Mouse (Mus musculus) G1E (cell line): ENCODE measurements around the gene Cxcl15. TPM values are rescaled to one million over a fixed set of nuclear protein-coding genes. Genes with fewer than 3 reads are reported as not detected.
A peak's percentile ranks its signal among the peaks of the same experiment; 100 is the strongest.

ENCODE experiments used
- ATAC-seq: 2 replicates; pipeline ENCODE4 v1.8.0; 2016; ENCODE audit warnings: mild to moderate bottlenecking; ENCODE audit not compliant: insufficient number of reproducible peaks, poor library complexity, low FRiP score, severe bottlenecking; ENCODE audit errors: extremely low read depth
- DNase-seq: peaks from one replicate; pipeline ENCODE4 v3.0.0; 2012; ENCODE audit warnings: low spot score
- H3K27me3 ChIP-seq: 2 replicates; pipeline ENCODE4 v1.6.1; 2012; ENCODE audit warnings: mild to moderate bottlenecking, low read length, inconsistent platforms; ENCODE audit not compliant: insufficient read depth
- H3K36me3 ChIP-seq: replicated peaks from 2 replicates; pipeline ENCODE3; 2012; ENCODE audit warnings: mild to moderate bottlenecking, inconsistent platforms
- H3K4me1 ChIP-seq: 2 replicates; pipeline ENCODE4 v1.6.1; 2012; ENCODE audit warnings: low read depth, low read length, inconsistent platforms, mixed read lengths; ENCODE audit not compliant: insufficient read depth
- H3K4me3 ChIP-seq: 2 replicates; pipeline ENCODE4 v1.5.1; 2012; ENCODE audit warnings: low read depth, mild to moderate bottlenecking, inconsistent platforms, low read length, moderate library complexity, mixed read lengths
- H3K9me3 ChIP-seq: replicated peaks from 2 replicates; pipeline ENCODE4 v1.6.1; 2012; ENCODE audit warnings: inconsistent platforms
- CTCF ChIP-seq: IDR thresholded peaks from 2 replicates; pipeline ENCODE4 v1.5.1; 2012; ENCODE audit warnings: low read depth, low read length, inconsistent platforms, mixed read lengths
- GATA1 ChIP-seq: IDR thresholded peaks from 2 replicates; pipeline ENCODE4 v1.6.1; 2012; ENCODE audit warnings: borderline replicate concordance, low read length, inconsistent platforms, mixed read lengths
- GATA2 ChIP-seq: IDR thresholded peaks from 2 replicates; pipeline ENCODE4 v1.6.1; 2012; ENCODE audit warnings: low read depth, low read length, inconsistent platforms, borderline replicate concordance
- POLR2AphosphoS5 ChIP-seq: IDR thresholded peaks from 2 replicates; pipeline ENCODE4 v1.6.1; 2012; ENCODE audit warnings: low read depth, low read length, inconsistent platforms; ENCODE audit not compliant: insufficient replicate concordance
- TAL1 ChIP-seq: conservative IDR thresholded peaks from 2 replicates; pipeline ENCODE4 v1.6.1; 2012; ENCODE audit warnings: low read depth, low read length, inconsistent platforms, mixed read lengths
- polyA plus RNA-seq: library from polyadenylated mRNA; stranded (reverse); fragments of >175 nt; gene quantifications from 2 replicates; pipeline ENCODE4 v1.2.3, GENCODE M21; 2012
- total RNA-seq, 2 experiments: library from RNA; stranded (forward) in 1 of 2; stranded (reverse) in 1 of 2; fragments of 200-1000 nt in 1 of 2; fragments of >200 nt in 1 of 2; fragmentation: Nextera tagmentation in 1 of 2; gene quantifications; 2 replicates each; pipeline ENCODE4 v1.2.3; 2014 to 2017

Gene Cxcl15
- total and polyA plus RNA-seq, 3 experiments, result 0.11 TPM; not detected in 2

GRCm38 (mm10) chr5:90761834-90762233, 32.5 kb upstream of the Cxcl15 start:
- no peak for TF ChIP-seq TAL1
- TF ChIP-seq GATA1, result no peak
- no peak for TF ChIP-seq CTCF
- TF ChIP-seq GATA2, result no peak
- no peak for TF ChIP-seq POLR2AphosphoS5
- no peak for DNase-seq
- peaks cover 65% of the 10 kb centered on the region for H3K4me1 ChIP-seq
- no peaks in the 10 kb centered on the region for H3K36me3 ChIP-seq
- no peaks in the 10 kb centered on the region; the same call in 1 of the 2 replicates for H3K9me3 ChIP-seq
- no peak overlapping the region for H3K4me3 ChIP-seq
- H3K27me3 ChIP-seq, result no peaks in the 10 kb centered on the region
- no peak for ATAC-seq

GRCm38 (mm10) chr5:90763912-90764665, 30.2 kb upstream of the Cxcl15 start:
- peaks cover 59% of the 10 kb centered on the region for H3K4me1 ChIP-seq
- TF ChIP-seq GATA1, result no peak
- no peak for TF ChIP-seq GATA2
- TF ChIP-seq TAL1, result no peak
- TF ChIP-seq CTCF, result no peak

GRCm38 (mm10) chr5:90765821-90766606, 28.3 kb upstream of the Cxcl15 start:
- no peaks in the 10 kb centered on the region for H3K9me3 ChIP-seq
- H3K36me3 ChIP-seq, result no peaks in the 10 kb centered on the region
- peak; percentile 66 for ATAC-seq
- H3K4me1 ChIP-seq, result peaks cover 50% of the 10 kb centered on the region
- no peak for DNase-seq
- H3K4me3 ChIP-seq, result no peak overlapping the region
- H3K27me3 ChIP-seq, result no peaks in the 10 kb centered on the region
- TF ChIP-seq GATA1 (no peak), GATA2 (no peak)

More at GRCm38 (mm10) chr5:90763912-90764665, 30.2 kb upstream of the Cxcl15 start:
- H3K4me3 ChIP-seq, result no peak overlapping the region
- ATAC-seq (no peak), DNase-seq (no peak)
- no peaks in the 10 kb centered on the region for H3K27me3 ChIP-seq
- no peaks in the 10 kb centered on the region; the same call in 1 of the 2 replicates for H3K9me3 ChIP-seq
- no peaks in the 10 kb centered on the region for H3K36me3 ChIP-seq

- no peaks in the 10 kb centered on the region for H3K27me3 ChIP-seq
- H3K36me3 ChIP-seq, result no peaks in the 10 kb centered on the region
- ATAC-seq, result no peak
- DNase-seq, result no peak
- no peaks in the 10 kb centered on the region for H3K9me3 ChIP-seq
- peaks cover 60% of the 10 kb centered on the region for H3K4me1 ChIP-seq
- H3K4me3 ChIP-seq, result no peak within 1 kb of the TSS
- TF ChIP-seq CTCF, result no peak
- TF ChIP-seq GATA2, result no peak
- TF ChIP-seq POLR2AphosphoS5, result no peak
- TF ChIP-seq GATA1, result no peak
- no peak for TF ChIP-seq TAL1
These were observed 26.1 kb upstream of the Cxcl15 start, which contains the start of gene Ppbp for GRCm38 (mm10) chr5:90768218-90768617. Ppbp (plus strand) TSS chr5:90768518.

- no peak overlapping the region for H3K4me3 ChIP-seq
- no peaks in the 10 kb centered on the region for H3K36me3 ChIP-seq
- TF ChIP-seq GATA2 (no peak), TAL1 (no peak), CTCF (no peak)
- no peaks in the 10 kb centered on the region for H3K9me3 ChIP-seq
- ATAC-seq (no peak), DNase-seq (no peak)
- no peaks in the 10 kb centered on the region for H3K27me3 ChIP-seq
- H3K4me1 ChIP-seq, result peaks cover 59% of the 10 kb centered on the region
These were observed 23.0 kb upstream of the Cxcl15 start for GRCm38 (mm10) chr5:90771369-90771768.

GRCm38 (mm10) chr5:90771880-90772653, 22.3 kb upstream of the Cxcl15 start, which contains the start of gene Pf4:
Pf4 (plus strand) TSS chr5:90772435.
- Histone ChIP-seq H3K9me3 (no peaks in the 10 kb centered on the region), H3K4me3 (peak within 1 kb of the TSS; percentile 44; the same call in 1 of the 2 replicates), H3K27me3 (no peaks in the 10 kb centered on the region), H3K36me3 (no peaks in the 10 kb centered on the region), H3K4me1 (peaks cover 63% of the 10 kb centered on the region)
- ATAC-seq, result peak; percentile 30; the same call in 1 of the 2 replicates
- TF ChIP-seq TAL1, result peak; percentile 45
- TF ChIP-seq POLR2AphosphoS5, result no peak
- peak; percentile 10 for DNase-seq
